Mouse (Mus musculus): Measurements from ENCODE around the gene Zfp36l2. TPM values are rescaled to one million over a fixed set of nuclear protein-coding genes. Genes with fewer than 3 reads are reported as not detected.

Gene Zfp36l2
- total RNA-seq, 2 experiments from 2014 or later: 18.7 to 22.8 TPM

DNA sequence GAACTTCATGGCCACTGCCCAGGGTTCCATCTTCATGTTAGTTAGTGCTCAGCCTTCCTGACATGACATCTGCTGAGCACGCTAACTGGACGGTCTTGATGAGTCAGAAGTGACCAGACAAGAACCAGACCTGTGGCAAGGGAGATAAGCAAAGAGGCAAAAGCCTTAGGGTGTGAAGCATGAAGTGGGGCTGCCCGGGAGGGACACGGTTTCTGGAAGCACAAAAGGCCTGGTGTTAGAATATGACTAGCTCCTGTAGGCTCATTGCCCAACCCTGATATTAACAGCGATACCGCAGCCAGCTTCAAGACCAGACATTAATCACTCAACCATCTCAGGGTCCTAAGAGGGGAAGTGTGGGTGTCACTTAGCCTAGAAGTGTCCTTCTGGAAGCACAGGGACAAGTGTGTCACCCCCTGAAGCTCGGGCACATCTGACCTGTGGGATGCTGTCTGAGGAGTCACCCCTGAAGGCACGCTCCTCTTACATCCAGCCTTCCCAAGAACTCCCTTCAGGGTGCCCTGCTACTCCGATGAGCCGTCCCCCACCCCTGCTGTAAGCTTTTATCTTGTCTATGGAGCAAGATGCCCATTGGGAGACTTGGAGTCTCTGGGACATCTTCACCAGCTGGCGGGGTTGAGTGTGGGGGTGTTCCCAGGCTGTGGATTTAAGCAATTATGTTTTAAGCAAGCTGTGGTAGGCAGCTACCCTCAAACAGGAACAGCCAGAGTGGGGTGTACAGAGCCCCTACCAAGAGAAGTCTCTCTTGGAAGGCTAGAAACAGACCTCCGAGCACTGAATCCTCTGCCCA is 34.6 kb downstream of the Zfp36l2 start:
- DNase-seq: no peak

DNA sequence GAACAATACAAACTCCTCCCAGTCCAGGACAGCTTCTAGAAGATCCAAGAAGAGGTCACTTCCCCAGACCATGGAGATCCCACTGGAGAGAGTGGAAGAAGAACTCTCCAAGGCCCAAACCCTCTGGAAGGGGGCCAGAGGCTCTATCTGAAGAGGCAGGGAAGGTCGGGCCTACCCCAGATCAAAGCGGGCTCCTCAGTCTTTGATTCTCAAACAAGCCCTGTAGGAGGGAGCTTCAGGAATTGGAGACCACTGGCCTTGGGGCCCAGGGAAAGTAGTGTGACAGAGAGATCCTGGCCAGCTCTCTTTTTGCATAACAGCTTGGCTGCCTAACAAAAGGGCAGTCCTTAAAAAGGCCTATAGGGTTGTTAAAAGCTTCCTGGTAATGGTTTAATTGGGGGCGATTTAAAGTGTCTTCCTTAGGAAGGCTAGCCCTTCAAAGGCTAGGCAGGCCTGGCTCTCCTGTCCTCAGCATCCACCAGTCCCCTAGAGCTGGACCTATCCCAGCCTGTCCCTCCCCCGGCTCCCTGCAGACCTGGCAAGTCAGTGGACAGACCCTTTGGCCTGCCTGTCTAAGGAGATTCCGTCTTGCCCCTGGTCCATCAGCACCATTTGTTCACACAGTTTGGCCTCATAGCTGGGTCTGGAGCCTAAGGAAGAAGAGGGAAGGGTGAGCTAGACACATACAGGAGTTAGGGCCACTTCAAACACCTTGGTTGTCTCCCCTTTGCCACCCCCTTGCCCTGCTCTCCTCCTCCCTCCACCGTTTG is 35.4 kb downstream of the Zfp36l2 start:
- no peak for DNase-seq

GRCm38 (mm10) chr17:84151306-84151705 is 36.4 kb downstream of the Zfp36l2 start:
- DNase-seq: no peak

GRCm38 (mm10) chr17:84150291-84150690 is 37.5 kb downstream of the Zfp36l2 start:
- DNase-seq: no peak

DNA sequence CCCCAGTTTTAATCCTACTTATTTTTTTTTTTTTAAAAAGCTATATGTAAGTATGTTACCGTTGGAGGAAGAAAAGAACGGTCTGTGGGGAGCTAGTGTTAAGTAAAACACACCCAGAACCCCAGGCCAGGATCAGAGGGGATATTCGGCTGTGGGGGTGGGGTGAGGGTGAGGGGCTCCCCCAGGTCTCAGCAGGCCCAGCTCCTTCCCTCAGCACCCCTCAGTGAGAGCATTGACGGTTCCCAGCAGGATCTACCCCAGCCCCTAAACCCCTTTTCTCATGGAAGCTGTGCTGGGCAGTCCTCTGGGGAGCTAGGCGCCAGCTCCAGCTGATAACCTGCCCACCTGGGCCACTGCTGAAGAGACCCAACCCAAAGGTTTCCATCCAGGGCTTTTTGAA is 38.2 kb downstream of the Zfp36l2 start:
- DNase-seq: no peak

GRCm38 (mm10) chr17:84148499-84149484 is 39.0 kb downstream of the Zfp36l2 start:
- peak; percentile 89 to 94 for DNase-seq

DNA sequence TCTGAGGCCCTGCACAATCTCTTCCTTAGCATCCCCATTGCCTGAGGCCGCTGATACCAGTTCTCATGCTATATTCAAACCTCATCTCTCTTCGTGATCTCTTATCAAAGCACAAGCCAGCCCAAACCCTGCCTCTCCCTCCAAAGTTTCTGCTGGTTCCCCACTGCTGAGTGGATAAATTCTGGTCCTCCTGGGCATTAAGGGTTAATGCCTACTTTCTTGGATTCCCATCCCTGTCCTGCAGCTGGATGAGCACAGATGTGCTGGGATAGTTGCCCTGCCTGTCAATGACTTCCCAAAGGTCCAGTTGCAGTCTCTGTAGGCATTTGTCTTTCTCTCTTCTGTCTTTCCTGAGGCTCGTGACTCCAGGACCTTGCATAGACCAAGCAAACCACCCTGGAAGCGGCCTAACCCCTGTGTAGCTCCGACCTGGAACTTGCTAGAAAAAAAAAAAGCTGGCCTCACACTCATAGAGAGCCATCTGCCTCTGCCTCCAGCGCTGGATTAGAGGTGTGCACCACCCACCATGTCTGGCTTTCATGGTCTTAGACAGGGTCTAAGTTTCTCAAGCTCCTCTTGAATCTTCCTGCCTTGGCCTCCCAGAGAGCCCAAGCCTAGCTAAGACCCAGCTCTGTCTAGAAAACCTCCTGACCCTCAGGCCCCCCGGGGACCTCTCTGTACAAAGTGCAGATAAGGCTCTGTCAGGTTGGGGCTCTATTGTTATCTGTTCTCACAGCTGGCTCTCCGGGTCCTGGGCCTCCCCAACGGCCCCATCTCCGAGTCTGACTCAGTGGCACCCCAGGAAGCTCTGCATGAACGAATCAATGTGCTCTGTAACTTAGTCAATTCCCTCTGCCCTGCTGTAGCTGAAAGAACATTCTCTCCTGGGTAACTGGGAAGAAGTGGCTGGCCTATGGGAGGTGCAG is 40.3 kb downstream of the Zfp36l2 start:
- no peak for DNase-seq

DNA sequence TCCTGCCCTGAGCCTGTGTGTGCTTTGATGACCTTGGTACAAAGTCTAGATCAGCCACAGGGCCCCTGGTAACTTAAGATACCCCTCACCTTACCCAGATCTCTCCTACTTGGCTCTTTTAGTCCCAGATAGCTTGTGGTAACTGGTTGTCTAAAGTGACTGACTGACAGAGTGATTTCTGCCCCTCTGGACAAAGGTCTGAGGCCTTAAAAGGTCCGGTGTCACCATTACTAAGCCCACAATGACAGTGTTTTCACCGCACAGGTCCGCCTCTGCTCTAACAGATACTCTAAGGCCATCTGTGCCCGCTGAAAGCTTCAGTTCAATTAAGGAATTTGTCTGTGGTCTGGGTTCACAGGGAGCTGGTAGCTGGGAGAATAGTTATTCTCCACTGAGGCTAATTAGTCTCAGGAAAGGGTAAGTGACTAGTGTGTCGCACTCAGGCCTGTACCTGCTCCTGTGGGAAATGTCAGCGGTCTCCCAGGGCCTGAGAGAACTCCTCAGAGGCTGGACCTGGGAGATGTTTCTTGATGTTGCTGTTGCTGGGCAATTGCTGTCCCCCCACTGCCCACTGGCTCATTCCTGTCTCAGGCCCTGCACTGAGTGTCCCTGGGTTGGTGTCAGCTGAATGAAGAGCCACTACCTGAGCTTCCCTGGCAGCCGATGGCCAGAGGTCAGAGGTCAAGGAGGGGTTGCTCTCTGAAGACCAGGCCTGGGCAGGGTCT is 41.1 kb downstream of the Zfp36l2 start:
- DNase-seq: peak in 1 of 2 experiments; percentile 21

- DNase-seq: peak; percentile 67 to 82
These were observed 41.9 kb downstream of the Zfp36l2 start for GRCm38 (mm10) chr17:84145826-84146287.

DNA sequence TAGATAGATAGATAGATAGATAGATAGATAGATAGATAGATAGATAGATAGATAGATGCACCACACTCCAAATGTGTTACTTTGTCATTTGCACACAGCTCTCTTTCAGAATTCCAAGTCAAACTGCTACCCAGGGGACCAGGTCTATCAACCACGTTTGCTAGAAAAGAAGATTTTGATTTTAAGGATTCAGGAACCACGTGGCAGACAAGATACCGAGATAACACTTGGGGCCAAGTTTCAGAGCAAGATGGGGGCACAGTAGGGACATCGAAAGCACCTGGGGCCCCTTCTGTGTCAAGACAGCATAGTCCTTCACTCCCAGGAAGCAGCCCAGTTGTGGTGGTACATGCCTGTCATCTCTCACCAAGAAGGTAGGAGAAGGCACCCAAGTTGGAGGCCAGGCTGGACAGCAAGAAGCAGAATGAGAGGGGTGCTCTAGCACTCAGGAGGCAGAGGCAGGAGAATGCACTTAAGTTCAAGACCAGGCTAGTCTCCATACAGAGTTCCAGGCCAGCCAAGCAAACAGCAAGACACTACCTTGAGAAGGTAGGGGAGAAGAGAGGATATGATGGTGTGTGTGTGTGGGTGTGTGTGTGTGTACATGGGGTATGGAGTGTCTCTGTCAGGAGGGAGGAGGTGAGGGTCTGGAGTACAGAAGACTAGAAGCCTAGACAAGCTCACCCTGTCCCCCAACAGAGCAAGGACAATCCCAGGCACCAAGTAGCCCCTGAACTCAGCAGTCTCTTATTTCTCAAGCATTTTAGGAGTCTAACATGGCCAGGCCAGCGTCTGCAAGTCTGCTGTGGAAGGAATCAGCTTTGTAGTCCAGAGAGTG is 42.8 kb downstream of the Zfp36l2 start:
- peak in 1 of 2 experiments; percentile 22 for DNase-seq

- no peak for DNase-seq
These were observed 43.6 kb downstream of the Zfp36l2 start for GRCm38 (mm10) chr17:84144130-84144529.

GRCm38 (mm10) chr17:84143219-84143844 is 44.4 kb downstream of the Zfp36l2 start:
- DNase-seq: peak in 1 of 2 experiments; percentile 34

- DNase-seq: peak; percentile 56 to 75
These were observed 46.1 kb downstream of the Zfp36l2 start for GRCm38 (mm10) chr17:84141691-84142090.

- DNase-seq: peak; percentile 64 to 81
These were observed 46.8 kb downstream of the Zfp36l2 start for GRCm38 (mm10) chr17:84140822-84141507.

GRCm38 (mm10) chr17:84137393-84138171 is 50.2 kb downstream of the Zfp36l2 start:
- DNase-seq: peak in 1 of 2 experiments; percentile 28

GRCm38 (mm10) chr17:84136669-84137392 is 50.9 kb downstream of the Zfp36l2 start:
- no peak for DNase-seq

Data from heart, adult 18-20 months (tissue).